Mouse (Mus musculus): ENCODE results near the gene Top2a.

Gene Top2a

DNA sequence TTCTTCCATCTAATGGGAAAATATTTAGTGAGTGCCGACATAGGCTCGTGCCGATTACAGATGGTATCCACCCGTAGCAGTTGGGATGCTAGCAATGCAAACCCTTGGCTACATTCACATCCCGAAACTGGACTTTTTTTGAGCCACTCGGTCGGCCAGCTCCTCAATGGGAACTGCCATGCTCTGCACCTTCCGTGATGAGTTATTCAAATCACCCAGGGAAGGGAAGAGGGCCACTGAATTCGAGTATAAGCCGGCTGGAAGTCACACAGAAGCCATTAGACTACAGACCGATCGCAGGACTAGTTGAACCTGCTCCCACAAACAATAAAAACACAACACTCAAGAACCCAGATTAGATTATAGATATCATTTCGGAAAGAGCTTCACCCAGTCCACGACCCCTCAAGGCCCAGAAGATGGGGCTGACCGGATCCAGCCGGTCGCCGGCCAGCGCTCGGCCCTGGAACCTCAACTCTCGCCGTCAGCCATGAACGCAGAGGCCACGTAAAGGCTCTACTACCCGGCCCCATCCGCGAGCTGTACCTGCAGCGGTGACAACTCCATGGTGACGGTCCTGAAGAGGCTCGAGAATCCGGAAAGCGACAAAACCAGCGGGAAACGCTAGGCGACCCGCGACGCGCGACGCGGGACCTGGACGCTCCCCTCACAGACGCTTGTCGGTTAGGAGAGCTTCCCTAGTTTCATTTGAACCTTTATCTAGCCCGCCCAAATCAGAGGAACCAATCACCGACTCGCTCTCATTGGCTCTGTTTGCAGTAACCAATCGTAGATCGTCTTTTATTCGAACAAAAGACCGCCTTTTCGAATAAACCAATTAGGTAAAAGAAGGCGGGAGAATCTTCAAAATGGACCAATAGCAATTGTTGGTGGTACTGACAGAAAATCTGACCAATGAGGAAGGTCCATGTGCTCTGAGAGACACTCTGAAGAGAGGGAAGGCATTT is at the start of gene Top2a:
Gene Top2a (minus strand): TSS at position 690 of the 968 bp plus-strand sequence.
- DNase-seq (ENCODE audit: low read depth, low spot score), result peak; percentile 100

GRCm38 (mm10) chr11:99073781-99074180 is 49.8 kb upstream of the Top2a start:
- DNase-seq (ENCODE audit: low read depth, low spot score), result no peak

DNA sequence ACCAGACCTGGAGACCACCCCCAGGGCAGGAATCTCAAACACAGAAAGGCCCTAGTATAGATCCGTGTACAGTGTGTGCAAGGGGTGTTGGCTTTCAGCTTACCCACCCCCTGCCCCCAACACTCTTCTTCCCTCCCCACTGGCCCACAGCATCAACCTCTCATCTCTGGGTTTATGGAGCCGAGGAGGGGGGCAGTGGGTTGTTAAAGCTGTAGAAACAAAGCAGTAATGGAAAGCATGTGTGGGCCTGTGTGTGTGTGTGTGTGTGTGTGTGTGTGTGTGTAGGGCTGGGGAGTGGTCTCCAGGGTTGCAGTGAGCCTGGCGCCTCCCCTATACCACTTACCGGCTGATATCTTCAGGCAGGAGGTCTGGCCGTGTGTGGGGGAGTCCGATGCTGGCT is 47.9 kb upstream of the Top2a start:
- peak; percentile 90 for DNase-seq (ENCODE audit: low read depth, low spot score)

DNA sequence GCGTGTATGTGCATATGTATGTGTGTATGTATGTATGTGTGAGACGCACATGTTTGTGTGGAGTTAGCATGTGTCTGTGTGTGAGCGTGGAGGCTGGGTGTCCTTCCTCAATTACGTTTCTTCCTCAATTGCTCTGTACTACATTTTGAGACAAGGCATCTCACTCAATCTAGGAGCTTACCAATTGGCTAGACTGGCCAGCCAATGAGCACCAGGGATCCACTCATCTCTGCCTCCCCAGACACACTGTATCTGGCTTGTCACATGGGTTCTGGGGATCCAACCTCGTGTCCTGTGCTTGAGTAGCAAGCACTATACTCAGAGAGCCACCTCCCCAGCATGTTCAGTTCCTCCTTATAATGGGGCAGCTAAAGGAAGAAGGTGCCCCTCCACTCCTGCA is 44.5 kb upstream of the Top2a start:
- no peak for DNase-seq (ENCODE audit: low read depth, low spot score)

DNA sequence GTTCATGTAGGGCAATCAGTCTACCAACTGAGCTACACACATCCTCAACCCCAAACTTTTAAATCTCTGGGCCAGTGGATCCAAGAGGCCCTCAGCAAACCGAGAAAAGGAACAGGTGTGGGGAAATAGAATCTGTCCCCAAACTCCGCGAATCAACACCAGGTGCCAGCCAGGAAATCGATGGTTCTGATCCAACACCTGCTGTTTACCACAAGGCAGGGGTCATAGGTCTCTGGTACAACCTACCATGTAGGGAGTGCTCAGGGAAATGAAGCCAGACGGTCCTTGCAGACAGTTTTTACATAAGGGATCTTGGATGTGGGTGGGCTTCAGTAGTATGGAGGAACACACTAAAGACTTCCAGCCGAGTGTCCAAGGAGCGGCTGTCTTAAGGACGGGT is 43.6 kb upstream of the Top2a start:
- DNase-seq (ENCODE audit: low read depth, low spot score), result no peak

DNA sequence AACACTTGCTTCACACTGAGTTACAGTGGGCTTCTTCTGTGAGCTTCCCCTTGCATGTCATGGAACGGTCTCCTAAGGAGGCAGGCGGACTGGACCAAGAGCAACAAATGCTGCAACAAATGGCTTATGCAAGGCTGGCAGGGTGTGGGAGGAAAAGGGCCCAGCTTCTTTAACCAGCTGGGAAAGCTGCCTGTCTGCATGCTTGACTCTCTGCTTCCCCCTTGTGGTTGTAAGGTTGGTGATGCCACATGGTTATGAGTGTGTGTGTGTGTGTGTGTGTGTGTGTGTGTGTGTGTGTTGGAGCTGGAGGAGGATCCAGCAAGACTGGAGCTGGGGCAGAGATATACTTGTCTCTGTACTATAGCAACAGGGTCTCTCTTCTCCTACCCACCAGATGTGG is 42.0 kb upstream of the Top2a start:
- DNase-seq (ENCODE audit: low read depth, low spot score), result peak; percentile 88

DNA sequence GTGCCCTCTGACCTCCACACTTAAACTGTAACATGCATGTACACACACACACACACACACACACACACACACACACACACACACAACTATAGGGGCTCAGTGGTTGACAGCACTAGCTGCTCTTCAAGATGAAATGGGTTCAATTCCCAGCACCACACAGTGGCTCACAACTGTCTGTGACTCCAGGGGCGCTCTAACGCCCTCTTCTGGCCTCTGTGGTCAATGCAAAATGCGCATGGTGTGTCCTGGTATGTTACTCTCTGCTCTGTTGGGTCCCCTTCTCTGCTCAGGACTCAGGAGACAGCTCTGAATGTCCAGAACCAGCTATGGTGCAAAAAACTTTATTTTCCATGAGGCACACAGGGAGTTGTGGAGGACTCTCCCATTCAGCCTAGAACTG is 41.4 kb upstream of the Top2a start:
- DNase-seq (ENCODE audit: low read depth, low spot score), result no peak

DNA sequence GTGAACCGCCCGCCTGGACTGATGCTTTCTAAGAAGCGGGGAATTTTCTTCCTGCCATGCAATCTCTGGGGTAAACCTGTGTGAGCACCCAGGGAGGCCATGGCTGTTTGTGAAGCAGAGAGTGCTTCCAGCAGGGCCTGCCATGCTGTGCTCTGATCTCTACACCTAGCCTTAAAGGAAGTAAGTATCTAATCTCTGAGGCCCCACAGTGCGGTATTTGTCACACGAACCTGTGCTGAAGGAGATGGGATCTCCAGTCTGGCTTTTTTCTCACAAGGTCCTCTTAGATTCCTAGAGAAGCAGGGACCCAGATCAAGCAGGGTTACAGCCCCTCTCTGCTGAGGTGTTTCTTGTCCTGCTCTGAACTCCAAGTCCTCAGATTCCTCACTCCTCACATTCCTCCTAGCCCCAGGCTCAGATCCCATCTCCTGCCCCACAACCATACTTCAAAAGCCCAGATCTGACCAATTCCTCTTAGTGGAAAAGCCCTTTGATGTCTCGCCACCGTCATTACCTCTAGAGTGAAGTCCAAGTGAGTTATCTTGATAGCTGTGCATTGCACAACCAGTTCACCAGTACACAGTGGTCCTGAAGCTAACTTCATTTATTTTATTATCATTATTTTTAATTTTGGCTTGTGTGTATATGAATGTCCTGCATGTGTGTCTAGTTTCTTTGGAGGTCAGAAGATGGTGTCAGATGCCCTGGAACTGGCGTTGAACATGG is 39.6 kb upstream of the Top2a start:
- DNase-seq (ENCODE audit: low read depth, low spot score), result no peak

- no peak for DNase-seq (ENCODE audit: low read depth, low spot score)
Measured at GRCm38 (mm10) chr11:99062661-99063060, 38.7 kb upstream of the Top2a start.

GRCm38 (mm10) chr11:99060435-99060834 is 36.4 kb upstream of the Top2a start:
- DNase-seq (ENCODE audit: low read depth, low spot score), result no peak

DNA sequence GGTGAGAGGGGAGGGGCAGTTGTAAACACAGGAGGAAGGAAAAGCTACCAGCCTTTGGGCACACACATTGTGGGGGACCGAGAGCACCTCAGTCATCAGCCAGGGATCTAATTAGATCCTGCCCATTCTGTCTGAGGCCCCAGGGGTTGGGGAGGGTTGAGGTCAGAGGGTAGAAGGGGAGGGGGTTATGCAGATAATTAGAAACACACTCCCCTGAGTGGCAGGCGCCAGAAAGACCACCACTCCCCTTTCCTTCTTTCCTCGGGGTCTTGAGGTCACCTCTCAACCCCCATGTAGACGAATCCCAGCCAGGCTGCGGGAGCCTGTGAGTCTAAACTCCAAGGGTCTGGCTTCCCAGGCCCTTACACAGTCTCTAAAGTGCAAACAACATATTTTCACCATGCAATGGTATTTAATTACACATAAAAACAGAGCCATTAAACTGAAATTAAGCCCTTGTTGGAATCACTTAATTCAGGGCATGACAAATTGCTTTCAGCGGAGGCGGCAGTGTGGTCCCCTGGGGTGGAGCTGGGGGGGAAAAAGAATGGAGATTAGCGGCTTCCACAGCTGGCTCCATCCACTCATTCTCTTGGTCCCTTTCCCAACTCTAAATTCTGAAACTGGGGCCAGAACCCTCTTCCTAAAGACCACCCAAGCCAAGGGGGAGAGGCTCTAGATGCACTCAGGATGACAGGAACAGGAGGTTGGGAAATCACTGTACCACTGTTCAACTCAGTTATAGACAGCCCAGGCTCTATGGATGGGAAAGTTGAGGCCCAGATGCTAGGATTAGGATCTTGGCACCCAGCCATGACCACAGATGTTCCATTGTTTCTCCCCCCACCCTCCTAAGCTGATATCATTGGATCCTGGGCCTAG is 31.8 kb upstream of the Top2a start:
- DNase-seq (ENCODE audit: low read depth, low spot score), result peak; percentile 87

DNA sequence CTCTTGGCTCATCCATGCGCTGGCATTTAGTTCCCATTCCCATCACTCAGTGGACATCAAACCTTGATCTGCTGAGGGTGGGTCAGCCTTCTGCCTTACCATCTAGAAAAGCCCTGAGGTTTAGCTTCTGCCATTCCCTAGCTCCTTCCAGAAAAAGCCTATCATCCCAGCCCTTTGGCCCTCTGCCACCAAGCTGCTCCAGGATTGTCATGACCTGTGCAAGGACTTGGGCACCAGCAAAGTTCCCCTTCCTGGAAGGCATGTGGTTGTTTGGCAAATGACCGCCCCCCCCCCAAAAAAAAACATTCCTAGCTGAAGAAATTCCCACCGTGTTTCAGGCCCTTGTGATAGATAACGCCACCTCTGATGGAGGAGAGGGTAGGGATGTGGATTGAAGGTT is 31.2 kb upstream of the Top2a start:
- no peak for DNase-seq (ENCODE audit: low read depth, low spot score)

GRCm38 (mm10) chr11:99047643-99048042 is 23.7 kb upstream of the Top2a start:
- DNase-seq (ENCODE audit: low read depth, low spot score), result no peak

GRCm38 (mm10) chr11:99047120-99047519 is 23.1 kb upstream of the Top2a start:
- DNase-seq (ENCODE audit: low read depth, low spot score), result peak; percentile 75

- DNase-seq (ENCODE audit: low read depth, low spot score), result no peak
Measured at GRCm38 (mm10) chr11:99045159-99045889, 21.3 kb upstream of the Top2a start.

- no peak for DNase-seq (ENCODE audit: low read depth, low spot score)
Measured at GRCm38 (mm10) chr11:99044306-99044705, 20.3 kb upstream of the Top2a start.

- DNase-seq (ENCODE audit: low read depth, low spot score), result no peak
Measured at GRCm38 (mm10) chr11:99043632-99044031, 19.6 kb upstream of the Top2a start.

GRCm38 (mm10) chr11:99042834-99043431 is 18.9 kb upstream of the Top2a start:
- DNase-seq (ENCODE audit: low read depth, low spot score), result no peak

GRCm38 (mm10) chr11:99041841-99042780 is 18.1 kb upstream of the Top2a start:
- no peak for DNase-seq (ENCODE audit: low read depth, low spot score)

Measured in forelimb bud, embryonic 11.5 days (tissue).